ENCODE assay signal across 8 mouse cellular contexts in the genomic region with DNA sequence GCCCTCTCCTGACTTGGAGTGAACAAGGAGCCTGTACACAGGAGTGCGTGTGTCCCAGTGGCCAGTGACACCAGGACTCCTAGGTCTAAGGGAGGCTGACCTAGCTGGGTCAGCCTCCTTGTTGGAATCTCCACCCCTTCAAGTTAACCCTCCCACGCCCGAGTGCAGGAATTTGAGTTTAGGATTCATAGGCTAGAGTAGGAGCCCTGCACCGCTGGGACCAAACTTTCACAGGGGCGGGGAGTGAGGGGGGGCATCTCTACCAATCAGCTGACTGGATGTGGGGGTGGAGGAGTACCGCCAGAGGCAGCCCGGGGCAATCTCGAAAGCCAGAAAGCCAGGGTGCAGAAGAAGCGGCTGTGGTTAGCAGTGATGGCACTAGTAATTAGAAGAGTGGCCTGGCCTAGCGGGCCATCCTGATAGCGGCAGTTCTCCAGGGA. TPM values are rescaled to one million over a fixed set of nuclear protein-coding genes. Genes with fewer than 3 reads are reported as not detected.
A peak's percentile ranks its signal among the peaks of the same experiment; 100 is the strongest.
DNase-seq lines count a peak whose midpoint lies in the region; ATAC-seq lines count a peak whose summit lies in the region.

Irs3 (minus strand) TSS at position 63 of the 440 bp plus-strand sequence.

- peaks cover 29% of the 10 kb centered on the region for H3K27me3 ChIP-seq in erythroblast, embryonic 14.5 days (ENCODE audit: control insufficient read depth)
- peaks cover 34% of the 10 kb centered on the region for H3K27me3 ChIP-seq in embryonic facial prominence, embryonic 13.5 days
- peaks cover 37% of the 10 kb centered on the region for H3K27me3 ChIP-seq in hindbrain, embryonic 14.5 days (ENCODE audit: control insufficient read depth, insufficient read depth, low read length)
- peaks cover 48% of the 10 kb centered on the region for H3K27me3 ChIP-seq in liver, embryonic 12.5 days (replicated peaks)
- H3K27me3 ChIP-seq in neural tube, embryonic 13.5 days = peaks cover 43% of the 10 kb centered on the region

- ATAC-seq in erythroblast, adult 5-6 weeks (replicated peaks; ENCODE audit: low FRiP score, poor library complexity, severe bottlenecking) = no peak
- ATAC-seq in embryonic facial prominence, embryonic 13.5 days (ENCODE audit: insufficient number of reproducible peaks, insufficient read depth, low FRiP score, low TSS enrichment, low read depth) = no peak
- ATAC-seq in hindbrain, embryonic 14.5 days (ENCODE audit: low FRiP score) = no peak
- ATAC-seq in liver, embryonic 12.5 days = 0 out of 2 replicates have a peak, but pooled peaks have one; percentile 7
- ATAC-seq in neural tube, embryonic 13.5 days (ENCODE audit: low read depth) = no peak
- no peak for ATAC-seq in monocyte, adult 5-6 weeks (replicated peaks; ENCODE audit: insufficient number of reproducible peaks, low FRiP score, low TSS enrichment, poor library complexity, severe bottlenecking)

- DNase-seq in hindbrain, embryonic 14.5 days (ENCODE audit: low spot score) = no peak
- no peak for DNase-seq in layer of hippocampus, adult 8-10 months (ENCODE audit: low spot score in 2 of 2)

- peaks cover 35% of the 10 kb centered on the region for H3K36me3 ChIP-seq in erythroblast, embryonic 14.5 days (ENCODE audit: control insufficient read depth)
- H3K36me3 ChIP-seq in embryonic facial prominence, embryonic 13.5 days = peaks cover 23% of the 10 kb centered on the region
- peaks cover 19% of the 10 kb centered on the region for H3K36me3 ChIP-seq in hindbrain, embryonic 14.5 days (replicated peaks; ENCODE audit: control insufficient read depth, insufficient read depth)
- peaks cover 20% of the 10 kb centered on the region for H3K36me3 ChIP-seq in liver, embryonic 12.5 days
- H3K36me3 ChIP-seq in neural tube, embryonic 13.5 days = peaks cover 21% of the 10 kb centered on the region

- no peak within 1 kb of the TSS for H3K27ac ChIP-seq in embryonic facial prominence, embryonic 13.5 days
- no peak within 1 kb of the TSS for H3K27ac ChIP-seq in hindbrain, embryonic 14.5 days
- no peak within 1 kb of the TSS for H3K27ac ChIP-seq in liver, embryonic 12.5 days
- no peak within 1 kb of the TSS for H3K27ac ChIP-seq in neural tube, embryonic 13.5 days (replicated peaks)

- H3K4me1 ChIP-seq in erythroblast, embryonic 14.5 days (ENCODE audit: control insufficient read depth) = peaks cover 54% of the 10 kb centered on the region
- peaks cover 50% of the 10 kb centered on the region for H3K4me1 ChIP-seq in embryonic facial prominence, embryonic 13.5 days
- peaks cover 6% of the 10 kb centered on the region; the same call in 1 of the 2 replicates for H3K4me1 ChIP-seq in hindbrain, embryonic 14.5 days (replicated peaks; ENCODE audit: control insufficient read depth, insufficient read depth, low read length)
- peaks cover 64% of the 10 kb centered on the region for H3K4me1 ChIP-seq in liver, embryonic 12.5 days
- H3K4me1 ChIP-seq in neural tube, embryonic 13.5 days (replicated peaks) = peaks cover 34% of the 10 kb centered on the region

- H3K4me2 ChIP-seq in embryonic facial prominence, embryonic 13.5 days = peak within 1 kb of the TSS; percentile 53
- H3K4me2 ChIP-seq in hindbrain, embryonic 14.5 days (replicated peaks) = peak within 1 kb of the TSS; percentile 43
- H3K4me2 ChIP-seq in liver, embryonic 12.5 days = peak within 1 kb of the TSS; percentile 67
- H3K4me2 ChIP-seq in neural tube, embryonic 13.5 days = peak within 1 kb of the TSS; percentile 49

- H3K9me3 ChIP-seq in erythroblast, embryonic 14.5 days (ENCODE audit: control insufficient read depth, low read length) = no peaks in the 10 kb centered on the region
- H3K9me3 ChIP-seq in embryonic facial prominence, embryonic 13.5 days = no peaks in the 10 kb centered on the region
- H3K9me3 ChIP-seq in hindbrain, embryonic 14.5 days (ENCODE audit: control insufficient read depth, low read length) = no peaks in the 10 kb centered on the region
- H3K9me3 ChIP-seq in liver, embryonic 12.5 days (replicated peaks) = no peaks in the 10 kb centered on the region
- no peaks in the 10 kb centered on the region for H3K9me3 ChIP-seq in neural tube, embryonic 13.5 days

- peak within 1 kb of the TSS; percentile 55 for H3K9ac ChIP-seq in embryonic facial prominence, embryonic 13.5 days
- H3K9ac ChIP-seq in hindbrain, embryonic 14.5 days = no peak within 1 kb of the TSS
- H3K9ac ChIP-seq in liver, embryonic 12.5 days = peak within 1 kb of the TSS; percentile 46
- H3K9ac ChIP-seq in neural tube, embryonic 13.5 days = peak within 1 kb of the TSS; percentile 52

- WGBS in embryonic facial prominence, embryonic 13.5 days = 9% methylated on average over 11 of the region's 11 CpGs
- 20% methylated on average over 11 of the region's 11 CpGs for WGBS in hindbrain, embryonic 14.5 days
- WGBS in liver, embryonic 12.5 days (ENCODE audit: insufficient replicate concordance) = 20% methylated on average over 11 of the region's 11 CpGs
- WGBS in neural tube, embryonic 13.5 days = 9% methylated on average over 11 of the region's 11 CpGs

- peak within 1 kb of the TSS; percentile 18 for H3K4me3 ChIP-seq in erythroblast, embryonic 14.5 days (replicated peaks)
- peak within 1 kb of the TSS; percentile 36 for H3K4me3 ChIP-seq in embryonic facial prominence, embryonic 13.5 days
- peak within 1 kb of the TSS; percentile 15 for H3K4me3 ChIP-seq in hindbrain, embryonic 14.5 days (replicated peaks; ENCODE audit: low read length)
- peak within 1 kb of the TSS; percentile 42 for H3K4me3 ChIP-seq in liver, embryonic 12.5 days
- peak within 1 kb of the TSS; percentile 30 for H3K4me3 ChIP-seq in neural tube, embryonic 13.5 days

RNA-seq across cellular contexts. Expression of gene Irs3, which starts in this region (rescaled TPM):
- polyA plus RNA-seq in erythroblast, embryonic 14.5 days (2012) = 0.02 TPM in 1 of 2 replicates, not detected in the other
- total RNA-seq in erythroblast, adult 5-6 weeks (2015; ENCODE audit: low replicate concordance) = not detected in 2 replicates
- not detected in 2 replicates for total RNA-seq in erythroblast, adult 5-6 weeks (2017; ENCODE audit: low replicate concordance)
- 0.26 and 0.32 TPM in 2 replicates for polyA plus RNA-seq in embryonic facial prominence, embryonic 13.5 days (2015; fragmentation: Nextera tagmentation; extraction: Ambion mirVana)
- polyA plus RNA-seq in hindbrain, embryonic 14.5 days (2014; fragmentation: Nextera tagmentation; extraction: Ambion mirVana) = 0.15 TPM in 1 of 2 replicates, not detected in the other
- 0.05 and 0.07 TPM in 2 replicates for polyA plus RNA-seq in liver, embryonic 12.5 days (2016; fragmentation: Nextera tagmentation; extraction: Ambion mirVana)
- polyA plus RNA-seq in neural tube, embryonic 13.5 days (2015; fragmentation: Nextera tagmentation; extraction: Ambion mirVana) = 0.20 TPM in 1 of 2 replicates, not detected in the other
- under 1 TPM; 0.12 to 0.49 (median 0.28) TPM for total RNA-seq in layer of hippocampus, adult 8-10 months (2022)
- 0.10 TPM in 1 of 3 replicates, not detected in the others for total RNA-seq in monocyte, adult 5-6 weeks (2017)

Comparison
In these comparisons a context has a peak if more than half of its experiments do, and no peak if none do; other contexts are left out.
1. Peak in ATAC-seq, H3K4me3 ChIP-seq, H3K9ac ChIP-seq and H3K4me2 ChIP-seq in liver, embryonic 12.5 days; RNA of the gene not detected or under 1 TPM.